Mouse (Mus musculus) liver, adult 2 months (tissue): ENCODE data around the gene Sh2d2a. TPM values are rescaled to one million over a fixed set of nuclear protein-coding genes. Genes with fewer than 3 reads are reported as not detected.
"Not testable (repeated sequence)": the region's sequence is repeated elsewhere in the genome, so short reads cannot be mapped to it uniquely, and the experiment has no call there.

Experiments
- DNase-seq: peaks from one replicate; pipeline ENCODE4 v3.0.0-alpha.2; 2011; ENCODE audit warnings: low read depth, low spot score; ENCODE audit errors: extremely low read depth
- H3K27ac ChIP-seq: fragments of 200-500 bp; replicated peaks from 2 replicates; pipeline ENCODE4 v1.5.1; 2012; ENCODE audit warnings: low read depth, mild to moderate bottlenecking, control low read depth, inconsistent platforms, low read length; ENCODE audit not compliant: insufficient read depth
- H3K27me3 ChIP-seq: fragments of 200-500 bp; 2 replicates; pipeline ENCODE4 v1.6.1; 2012; ENCODE audit warnings: mild to moderate bottlenecking, moderate library complexity, low read length, inconsistent platforms; ENCODE audit not compliant: control insufficient read depth, insufficient read depth
- H3K36me3 ChIP-seq: fragments of 200-500 bp; 2 replicates; pipeline ENCODE4 v1.6.1; 2012; ENCODE audit warnings: low read length, inconsistent platforms; ENCODE audit not compliant: control insufficient read depth, insufficient read depth
- H3K4me1 ChIP-seq: fragments of 200-500 bp; 2 replicates; pipeline ENCODE4 v1.6.1; 2011; ENCODE audit warnings: low read length; ENCODE audit not compliant: control insufficient read depth, insufficient read depth
- H3K4me3 ChIP-seq: fragments of 200-500 bp; 2 replicates; pipeline ENCODE4 v1.5.1; 2011; ENCODE audit warnings: low read depth, mild to moderate bottlenecking, control low read depth, low read length, moderate library complexity; ENCODE audit not compliant: insufficient read depth
- H3K79me2 ChIP-seq: fragments of 200-500 bp; 2 replicates; pipeline ENCODE4 v1.6.1; 2012; ENCODE audit warnings: inconsistent platforms, mild to moderate bottlenecking, low read length, moderate library complexity; ENCODE audit not compliant: control insufficient read depth, insufficient read depth
- H3K9ac ChIP-seq: fragments of 200-500 bp; 2 replicates; pipeline ENCODE4 v1.6.1; 2012; ENCODE audit warnings: low read depth, mild to moderate bottlenecking, control low read depth, inconsistent platforms, low read length
- CTCF ChIP-seq: fragments of 200-500 bp; IDR thresholded peaks from 2 replicates; pipeline ENCODE4 v1.5.1; 2011; ENCODE audit warnings: low read depth, low read length, control low read depth
- POLR2A ChIP-seq: fragments of 200-500 bp; IDR thresholded peaks from 2 replicates; pipeline ENCODE4 v1.6.1; 2011; ENCODE audit warnings: low read length, control low read depth; ENCODE audit not compliant: insufficient read depth; ENCODE audit errors: extremely low read depth
- WGBS: fragments of 180-500 bp; shearing (Covaris S2); methylation state at CpG from one replicate; pipeline ENCODE4 v1.1.7; 2018; 5-methylcytosine and 5-hydroxymethylcytosine counted together
- polyA plus RNA-seq: library from polyadenylated mRNA; depleted of rRNA; stranded (reverse); fragments of >200 nt; gene quantifications from 2 replicates; pipeline ENCODE4 v1.2.3, GENCODE M21; 2012; rRNA removed
- total RNA-seq: library from RNA; depleted of rRNA; stranded (reverse); fragments of >200 nt; gene quantifications from 2 replicates; pipeline ENCODE4 v1.2.3, GENCODE M21; 2014; rRNA removed

Gene Sh2d2a
- total and polyA plus RNA-seq, 2 experiments: 0.09 to 0.83 TPM

- no peak overlapping the region for H3K27ac ChIP-seq
- TF ChIP-seq CTCF (no peak), POLR2A (no peak)
- no peak for DNase-seq
- no peak overlapping the region for H3K4me3 ChIP-seq
- H3K79me2 ChIP-seq: no peaks in the 10 kb centered on the region
- no peaks in the 10 kb centered on the region for H3K36me3 ChIP-seq
- H3K27me3 ChIP-seq: no peaks in the 10 kb centered on the region
- no peaks in the 10 kb centered on the region for H3K4me1 ChIP-seq
- no peak overlapping the region for H3K9ac ChIP-seq
- 90% methylated on average over 3 of the region's 3 CpGs for WGBS
Measured at GRCm38 (mm10) chr3:87899776-87900175, 53.2 kb downstream of the Sh2d2a start.

GRCm38 (mm10) chr3:87901036-87901624 lies 54.6 kb downstream of the Sh2d2a start:
- no peak overlapping the region for H3K4me3 ChIP-seq
- no peaks in the 10 kb centered on the region for H3K4me1 ChIP-seq
- H3K9ac ChIP-seq: no peak overlapping the region
- no peaks in the 10 kb centered on the region for H3K36me3 ChIP-seq
- WGBS: 33% methylated on average over 1 of the region's 1 CpGs
- TF ChIP-seq POLR2A: no peak
- no peak for TF ChIP-seq CTCF
- H3K27me3 ChIP-seq: no peaks in the 10 kb centered on the region
- H3K27ac ChIP-seq: no peak overlapping the region
- no peak for DNase-seq
- no peaks in the 10 kb centered on the region for H3K79me2 ChIP-seq

- H3K27ac ChIP-seq, DNase-seq, H3K9ac ChIP-seq, H3K4me3 ChIP-seq, H3K4me1 ChIP-seq, H3K27me3 ChIP-seq, H3K36me3 ChIP-seq, H3K79me2 ChIP-seq: not testable (repeated sequence)
- WGBS: 87% methylated on average over 6 of the region's 6 CpGs
Measured at GRCm38 (mm10) chr3:87901959-87902358, 55.4 kb downstream of the Sh2d2a start.

- no peak overlapping the region for H3K27ac ChIP-seq
- no peak overlapping the region for H3K4me3 ChIP-seq
- H3K9ac ChIP-seq: no peak overlapping the region
- H3K79me2 ChIP-seq: peaks cover 23% of the 10 kb centered on the region
- H3K4me1 ChIP-seq: peaks cover 9% of the 10 kb centered on the region
- DNase-seq: no peak
- WGBS: 91% methylated on average over 5 of the region's 5 CpGs
- H3K36me3 ChIP-seq: no peaks in the 10 kb centered on the region
- H3K27me3 ChIP-seq: no peaks in the 10 kb centered on the region
- no peak for TF ChIP-seq POLR2A
- no peak for TF ChIP-seq CTCF
Measured at GRCm38 (mm10) chr3:87903821-87904220, 57.3 kb downstream of the Sh2d2a start.

Other genes starting within 250 kb of the Sh2d2a start
- 12.6 and 16.2 TPM in 2 replicates for gene Arhgef11, start 229.2 kb upstream of the Sh2d2a start, total RNA-seq
- gene Arhgef11, start 229.2 kb upstream of the Sh2d2a start, polyA plus RNA-seq: 15.5 and 16.4 TPM in 2 replicates
- under 0.01 and 0.07 TPM in 2 replicates for gene Lrrc71, start 98.1 kb upstream of the Sh2d2a start, total RNA-seq
- gene Lrrc71, start 98.1 kb upstream of the Sh2d2a start, polyA plus RNA-seq: 0.04 and 0.06 TPM in 2 replicates
- gene Ntrk1, start 51.6 kb upstream of the Sh2d2a start, total RNA-seq: 0.27 TPM in 1 of 2 replicates, not detected in the other
- 0.04 and 0.12 TPM in 2 replicates for gene Ntrk1, start 51.6 kb upstream of the Sh2d2a start, polyA plus RNA-seq
- gene Insrr, start 49.8 kb upstream of the Sh2d2a start, total RNA-seq: not detected in 2 replicates
- 0.02 TPM in 1 of 2 replicates, not detected in the other for gene Insrr, start 49.8 kb upstream of the Sh2d2a start, polyA plus RNA-seq
- gene Pear1, start 22.4 kb upstream of the Sh2d2a start, total RNA-seq: 2.3 and 4.7 TPM in 2 replicates
- gene Pear1, start 22.4 kb upstream of the Sh2d2a start, polyA plus RNA-seq: 8.7 and 12.7 TPM in 2 replicates
- gene Prcc, start 38.9 kb downstream of the Sh2d2a start, total RNA-seq: 8.0 and 9.9 TPM in 2 replicates
- gene Prcc, start 38.9 kb downstream of the Sh2d2a start, polyA plus RNA-seq: 15.1 and 16.8 TPM in 2 replicates
- gene Hdgf, start 59.6 kb downstream of the Sh2d2a start, total RNA-seq: 58.8 and 64.5 TPM in 2 replicates
- gene Hdgf, start 59.6 kb downstream of the Sh2d2a start, polyA plus RNA-seq: 74.7 and 87.3 TPM in 2 replicates
- 84.6 and 96.6 TPM in 2 replicates for gene Mrpl24, start 72.8 kb downstream of the Sh2d2a start, total RNA-seq
- gene Mrpl24, start 72.8 kb downstream of the Sh2d2a start, polyA plus RNA-seq: 35.3 and 37.9 TPM in 2 replicates
- gene Isg20l2, start 83.6 kb downstream of the Sh2d2a start, total RNA-seq: 6.8 and 9.3 TPM in 2 replicates
- gene Isg20l2, start 83.6 kb downstream of the Sh2d2a start, polyA plus RNA-seq: 7.0 and 7.2 TPM in 2 replicates
- gene Rrnad1, start 84.0 kb downstream of the Sh2d2a start, total RNA-seq: 5.3 and 6.2 TPM in 2 replicates
- gene Rrnad1, start 84.0 kb downstream of the Sh2d2a start, polyA plus RNA-seq: 10.1 and 18.4 TPM in 2 replicates
- gene Crabp2, start 101.9 kb downstream of the Sh2d2a start, total RNA-seq: not detected in 2 replicates
- not detected in 2 replicates for gene Crabp2, start 101.9 kb downstream of the Sh2d2a start, polyA plus RNA-seq
- gene Nes, start 124.3 kb downstream of the Sh2d2a start, total RNA-seq: 0.65 and 0.74 TPM in 2 replicates
- 0.53 and 0.55 TPM in 2 replicates for gene Nes, start 124.3 kb downstream of the Sh2d2a start, polyA plus RNA-seq
- gene Bcan, start 153.5 kb downstream of the Sh2d2a start, total RNA-seq: 0.13 TPM in 1 of 2 replicates, not detected in the other
- gene Bcan, start 153.5 kb downstream of the Sh2d2a start, polyA plus RNA-seq: not detected in 2 replicates
- not detected in 2 replicates for gene Hapln2, start 180.8 kb downstream of the Sh2d2a start, total RNA-seq
- not detected in 2 replicates for gene Hapln2, start 180.8 kb downstream of the Sh2d2a start, polyA plus RNA-seq
- 4.2 and 5.7 TPM in 2 replicates for gene Gpatch4, start 196.4 kb downstream of the Sh2d2a start, total RNA-seq
- gene Gpatch4, start 196.4 kb downstream of the Sh2d2a start, polyA plus RNA-seq: 4.1 and 4.3 TPM in 2 replicates
- 99.6 and 105 TPM in 2 replicates for gene Naxe, start 211.7 kb downstream of the Sh2d2a start, total RNA-seq
- 84.1 and 94.0 TPM in 2 replicates for gene Naxe, start 211.7 kb downstream of the Sh2d2a start, polyA plus RNA-seq
- not detected in 2 replicates for gene Ttc24, start 231.5 kb downstream of the Sh2d2a start, total RNA-seq
- not detected in 2 replicates for gene Ttc24, start 231.5 kb downstream of the Sh2d2a start, polyA plus RNA-seq
- 0.18 and 0.40 TPM in 2 replicates for gene Iqgap3, start 235.2 kb downstream of the Sh2d2a start, total RNA-seq
- gene Iqgap3, start 235.2 kb downstream of the Sh2d2a start, polyA plus RNA-seq: 0.16 and 0.27 TPM in 2 replicates